Mouse (Mus musculus) NIH3T3 (cell line): ENCODE data around the gene Cog4.

Source experiments
- DNase-seq: peaks from one replicate; pipeline ENCODE4 v3.0.0-alpha.2; 2012; ENCODE audit warnings: low read depth

Gene Cog4

GRCm38 (mm10) chr8:110889904-110890470, 43.6 kb downstream of the Cog4 start:
- no peak for DNase-seq

- no peak for DNase-seq
These were observed 45.6 kb downstream of the Cog4 start for GRCm38 (mm10) chr8:110892040-110892439.

GRCm38 (mm10) chr8:110892913-110893312, 46.5 kb downstream of the Cog4 start:
- DNase-seq = no peak

GRCm38 (mm10) chr8:110894851-110895250, 48.5 kb downstream of the Cog4 start:
- peak; percentile 18 for DNase-seq

GRCm38 (mm10) chr8:110895254-110895653, 48.9 kb downstream of the Cog4 start:
- no peak for DNase-seq

GRCm38 (mm10) chr8:110895812-110896211, 49.4 kb downstream of the Cog4 start:
- DNase-seq = no peak

- no peak for DNase-seq
These were observed 51.1 kb downstream of the Cog4 start for GRCm38 (mm10) chr8:110897495-110897894.

GRCm38 (mm10) chr8:110901056-110901455, 54.7 kb downstream of the Cog4 start:
- no peak for DNase-seq

GRCm38 (mm10) chr8:110901839-110902578, 55.6 kb downstream of the Cog4 start, which contains the start of gene Fuk:
TSS of gene Fuk (minus strand) at chr8:110902488.
- peak; percentile 88 for DNase-seq

GRCm38 (mm10) chr8:110902579-110902965, 56.2 kb downstream of the Cog4 start:
- no peak for DNase-seq

GRCm38 (mm10) chr8:110905404-110905803, 59.0 kb downstream of the Cog4 start:
- no peak for DNase-seq

- DNase-seq = no peak
These were observed 60.3 kb downstream of the Cog4 start for GRCm38 (mm10) chr8:110906682-110907081.

- DNase-seq = peak; percentile 17
These were observed 63.5 kb downstream of the Cog4 start for GRCm38 (mm10) chr8:110909850-110910249.

GRCm38 (mm10) chr8:110911576-110912570, 65.5 kb downstream of the Cog4 start:
- DNase-seq = peak; percentile 28

- DNase-seq = peak; percentile 97
These were observed 71.0 kb downstream of the Cog4 start for GRCm38 (mm10) chr8:110917415-110917814.

- no peak for DNase-seq
These were observed 71.6 kb downstream of the Cog4 start for GRCm38 (mm10) chr8:110918027-110918426.

GRCm38 (mm10) chr8:110918460-110918859, 72.1 kb downstream of the Cog4 start:
- no peak for DNase-seq

GRCm38 (mm10) chr8:110919341-110920031, 73.1 kb downstream of the Cog4 start, which contains the start of gene St3gal2:
TSS of gene St3gal2 (plus strand) at chr8:110919922.
- DNase-seq = peak; percentile 96

- DNase-seq = no peak
These were observed 73.8 kb downstream of the Cog4 start for GRCm38 (mm10) chr8:110920032-110920772.

- DNase-seq = peak; percentile 23
These were observed 74.4 kb downstream of the Cog4 start for GRCm38 (mm10) chr8:110920773-110921277.
